Mouse (Mus musculus) embryonic facial prominence, embryonic 11.5 days (tissue): ENCODE data around the gene Sumf1. TPM values are rescaled to one million over a fixed set of nuclear protein-coding genes. Genes with fewer than 3 reads are reported as not detected.

Source experiments
- ATAC-seq: fragments of 200-750 bp; cut with Nextera tagmentation; replicated peaks from 2 replicates; pipeline ENCODE4 v1.8.0; 2017; ENCODE audit warnings: low read depth; ENCODE audit not compliant: insufficient number of reproducible peaks, low FRiP score, low TSS enrichment
- DNase-seq: peaks from one replicate; pipeline ENCODE4 v3.0.0-alpha.2; 2015; ENCODE audit warnings: low spot score
- H3K27ac ChIP-seq: fragments of 300-500 bp; sonication (generic); replicated peaks from 2 replicates; pipeline ENCODE4 v1.5.1; 2014; ENCODE audit warnings: mild to moderate bottlenecking, low read depth, low read length, control low read depth
- H3K27me3 ChIP-seq: fragments of 300-500 bp; sonication (generic); 2 replicates; pipeline ENCODE4 v1.6.1; 2014; ENCODE audit warnings: mild to moderate bottlenecking, low read length, moderate library complexity, mixed read lengths; ENCODE audit not compliant: control insufficient read depth, insufficient read depth
- H3K36me3 ChIP-seq: fragments of 300-500 bp; sonication (generic); replicated peaks from 2 replicates; pipeline ENCODE4 v1.6.1; 2014; ENCODE audit warnings: low read depth, mild to moderate bottlenecking, low read length, moderate library complexity, mixed read lengths; ENCODE audit not compliant: control insufficient read depth, insufficient read depth
- H3K4me1 ChIP-seq: fragments of 300-500 bp; sonication (generic); 2 replicates; pipeline ENCODE4 v1.6.1; 2014; ENCODE audit warnings: low read length, mixed read lengths; ENCODE audit not compliant: control insufficient read depth, insufficient read depth
- H3K4me2 ChIP-seq: fragments of 300-500 bp; sonication (generic); 2 replicates; pipeline ENCODE4 v1.6.1; 2014; ENCODE audit warnings: low read depth, mild to moderate bottlenecking, control low read depth, low read length, moderate library complexity
- H3K4me3 ChIP-seq: fragments of 300-500 bp; sonication (generic); 2 replicates; pipeline ENCODE4 v1.5.1; 2014; ENCODE audit warnings: low read depth, low read length, control low read depth
- H3K9ac ChIP-seq: fragments of 300-500 bp; sonication (generic); replicated peaks from 2 replicates; pipeline ENCODE4 v1.6.1; 2014; ENCODE audit warnings: mild to moderate bottlenecking, control low read depth, low read length
- H3K9me3 ChIP-seq: fragments of 300-500 bp; sonication (generic); replicated peaks from 2 replicates; pipeline ENCODE4 v1.6.1; 2016; ENCODE audit warnings: mild to moderate bottlenecking, low read length, inconsistent platforms, mixed read lengths; ENCODE audit not compliant: control insufficient read depth
- WGBS: fragments of 180-500 bp; shearing (Covaris S2); extraction: QIAGEN DNeasy Blood & Tissue Kit; methylation state at CpG from one replicate; pipeline ENCODE4 v1.1.7; 2014; 5-methylcytosine and 5-hydroxymethylcytosine counted together
- polyA plus RNA-seq: library from polyadenylated mRNA; unstranded; fragments of >200 nt; fragmentation: Nextera tagmentation; extraction: Ambion mirVana; gene quantifications from 2 replicates; pipeline ENCODE4 v1.2.1, GENCODE M21; 2014

The Sumf1 gene
- polyA plus RNA-seq, 1 experiment from 2014 or later, result 17.2 TPM

DNA sequence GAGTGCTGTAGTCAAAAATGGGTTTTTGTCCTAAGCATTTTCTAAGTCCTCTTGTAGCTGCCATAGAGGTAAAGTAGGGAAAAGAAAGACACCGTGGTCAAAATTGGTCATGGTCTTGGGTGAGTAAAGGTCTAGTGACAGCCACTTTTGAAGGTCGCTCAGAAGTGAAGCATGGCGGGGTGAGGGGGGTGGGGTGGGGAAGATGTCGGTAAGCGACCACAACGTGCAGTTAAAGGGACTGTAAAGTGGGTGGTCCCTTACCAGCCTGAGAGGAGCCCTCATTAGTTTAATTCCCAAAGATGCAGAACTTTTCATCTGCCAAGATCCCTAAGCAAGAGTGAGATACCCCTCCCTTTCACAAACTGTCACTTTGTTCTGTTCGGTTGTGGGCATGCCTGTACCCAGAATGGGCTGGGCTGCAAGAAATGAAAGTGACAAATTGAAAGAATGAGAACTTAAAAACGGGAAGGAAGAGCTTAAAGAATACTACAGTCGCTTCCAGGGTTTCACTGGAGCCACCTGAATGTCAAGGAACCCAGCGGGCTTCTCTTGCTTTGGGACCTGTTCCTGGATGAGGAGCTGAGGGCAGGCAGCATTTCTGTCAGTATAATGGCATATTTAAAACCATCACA lies 29.0 kb upstream of the Sumf1 start:
- Histone ChIP-seq H3K27me3 (no peaks in the 10 kb centered on the region), H3K9me3 (no peaks in the 10 kb centered on the region), H3K36me3 (no peaks in the 10 kb centered on the region), H3K27ac (no peak overlapping the region), H3K4me3 (peak overlapping the region; percentile 64), H3K9ac (peak overlapping the region; percentile 71; the same call in 1 of the 2 replicates), H3K4me1 (no peaks in the 10 kb centered on the region), H3K4me2 (peak overlapping the region; percentile 82)
- no peak for ATAC-seq
- WGBS, result 14% methylated on average over 10 of the region's 10 CpGs
- no peak for DNase-seq

DNA sequence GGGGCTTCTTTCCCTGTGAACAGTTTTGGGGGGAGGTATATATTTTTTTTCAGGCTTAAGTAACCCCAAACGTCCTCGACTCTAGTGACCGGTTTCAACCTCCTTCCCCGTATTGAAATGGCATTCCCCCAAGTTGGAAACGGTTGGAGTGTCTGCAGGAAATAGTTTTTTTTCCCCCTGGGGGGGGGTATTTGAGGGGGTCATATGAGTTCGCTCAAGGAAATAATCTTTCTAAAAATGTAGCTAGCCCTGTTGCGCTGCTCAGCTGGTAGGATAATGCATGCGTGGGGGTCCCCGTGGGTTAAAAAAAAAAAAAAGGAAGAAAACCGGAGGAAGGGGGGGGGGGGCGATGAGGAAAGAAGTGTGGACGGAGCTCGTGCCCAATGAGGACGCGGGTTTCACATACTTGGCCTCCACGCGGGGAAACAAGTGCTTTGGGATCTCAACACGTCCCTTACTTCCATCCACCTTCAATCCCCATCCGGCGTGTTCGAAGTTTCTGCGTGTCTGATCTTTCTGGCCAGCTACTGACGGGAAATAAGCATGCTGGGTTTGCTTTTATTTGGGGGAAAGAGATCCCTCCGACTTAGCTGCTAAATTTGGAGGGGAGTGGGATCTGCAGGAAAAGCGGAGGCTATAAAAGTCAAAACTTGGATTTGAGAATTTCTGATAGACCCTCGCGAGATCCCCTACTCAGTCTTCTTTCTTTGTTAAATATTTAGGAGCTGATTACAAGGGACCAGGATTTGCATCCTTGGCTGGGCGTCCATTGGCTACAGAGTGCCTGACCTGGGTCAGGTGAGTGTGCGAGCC lies 28.3 kb upstream of the Sumf1 start:
- H3K36me3 ChIP-seq, result no peaks in the 10 kb centered on the region
- H3K27me3 ChIP-seq, result no peaks in the 10 kb centered on the region
- 0 out of 2 replicates have a peak overlapping the region, but pooled peaks have one; percentile 54 for H3K27ac ChIP-seq
- peak overlapping the region; percentile 71 for H3K9ac ChIP-seq
- H3K9me3 ChIP-seq, result no peaks in the 10 kb centered on the region
- peak overlapping the region; percentile 64 for H3K4me3 ChIP-seq
- no peaks in the 10 kb centered on the region for H3K4me1 ChIP-seq
- WGBS, result under 1% methylated on average over 28 of the region's 29 CpGs
- ATAC-seq, result 0 out of 2 replicates have a peak, but pooled peaks have one; percentile 2
- DNase-seq, result peak; percentile 45
- peak overlapping the region; percentile 82 for H3K4me2 ChIP-seq

DNA sequence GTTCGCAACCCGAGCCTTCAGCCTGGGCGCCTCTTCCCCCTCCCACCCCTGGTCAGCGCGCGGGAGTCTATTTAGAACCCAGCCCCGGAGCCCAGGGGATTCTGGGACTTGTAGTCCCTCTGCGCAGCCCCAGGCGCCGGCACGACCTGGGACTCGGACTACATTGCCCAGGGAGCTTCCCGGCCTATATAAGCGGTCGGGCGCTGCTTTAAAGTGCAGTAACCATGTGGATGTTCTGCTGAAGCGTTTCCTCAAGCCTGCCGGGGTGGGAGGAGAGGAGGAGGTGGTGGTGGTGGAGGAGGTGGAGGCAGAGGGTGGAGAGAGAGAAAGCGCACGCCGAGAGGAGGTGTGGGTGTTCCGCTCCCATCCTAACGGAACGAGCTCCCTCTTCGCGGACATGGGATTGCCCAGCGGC lies 27.5 kb upstream of the Sumf1 start, which contains the start of gene Itpr1:
Gene Itpr1 (plus strand): TSS at position 216 of the 415 bp plus-strand sequence.
- Histone ChIP-seq H3K36me3 (no peaks in the 10 kb centered on the region), H3K27ac (peak within 1 kb of the TSS; percentile 54; the same call in 1 of the 2 replicates), H3K4me3 (peak within 1 kb of the TSS; percentile 64), H3K27me3 (no peaks in the 10 kb centered on the region), H3K9me3 (no peaks in the 10 kb centered on the region), H3K9ac (peak within 1 kb of the TSS; percentile 71), H3K4me2 (peak within 1 kb of the TSS; percentile 82), H3K4me1 (no peaks in the 10 kb centered on the region)
- under 1% methylated on average over 27 of the region's 27 CpGs for WGBS
- ATAC-seq (peak; percentile 100), DNase-seq (peak; percentile 98)

DNA sequence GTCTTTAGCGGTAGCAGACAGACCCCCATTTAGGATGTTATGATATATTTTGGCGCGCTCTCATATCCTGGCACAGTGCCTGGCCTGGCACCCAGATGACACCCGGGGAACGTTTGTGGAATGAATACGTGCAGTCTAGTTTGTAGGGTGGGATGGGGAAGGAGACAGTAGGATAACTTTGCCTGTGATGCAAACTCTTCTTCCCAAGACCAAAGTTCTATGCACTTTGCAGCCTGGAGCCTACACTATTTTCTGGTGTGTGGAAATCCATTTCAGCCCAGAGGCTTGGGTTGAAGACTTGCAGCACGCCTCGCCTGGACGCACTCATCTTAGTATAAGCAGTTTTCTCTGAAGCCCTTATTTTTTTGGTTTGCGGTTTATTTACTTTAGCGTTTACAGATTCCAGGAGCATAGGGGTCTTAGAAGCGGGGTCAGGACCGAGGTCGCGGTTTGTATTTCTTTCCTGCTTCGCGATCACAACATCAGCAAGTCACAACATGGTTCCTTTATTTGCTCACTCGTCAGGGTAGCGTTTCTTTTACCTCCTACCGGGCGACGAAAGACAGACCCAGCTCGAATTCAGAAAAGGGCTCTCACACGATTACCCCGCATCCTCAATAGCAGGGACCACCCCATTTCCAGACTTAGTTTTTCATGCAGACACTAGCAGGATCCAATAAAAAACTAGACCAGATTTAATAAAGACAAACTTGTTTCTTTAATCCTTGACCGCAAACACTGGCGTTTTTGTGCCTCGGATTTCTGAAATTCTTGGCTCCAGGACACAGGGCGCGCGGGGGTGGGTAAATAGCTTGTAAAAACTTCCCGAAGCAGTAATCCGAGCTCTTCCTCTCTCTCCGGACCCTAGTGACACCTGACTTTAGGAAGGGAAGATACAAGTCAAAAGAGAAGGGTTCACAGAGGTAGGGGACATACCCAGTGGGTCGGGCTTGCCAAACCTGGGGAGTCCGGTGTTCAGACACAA lies 26.8 kb upstream of the Sumf1 start:
- H3K9me3 ChIP-seq, result no peaks in the 10 kb centered on the region
- H3K27me3 ChIP-seq, result no peaks in the 10 kb centered on the region
- H3K9ac ChIP-seq, result peak overlapping the region; percentile 25
- peak overlapping the region; percentile 36 for H3K4me2 ChIP-seq
- peak; percentile 58 for DNase-seq
- 7% methylated on average over 36 of the region's 36 CpGs for WGBS
- H3K27ac ChIP-seq, result no peak overlapping the region
- H3K4me3 ChIP-seq, result peak overlapping the region; percentile 64
- no peaks in the 10 kb centered on the region for H3K36me3 ChIP-seq
- no peaks in the 10 kb centered on the region for H3K4me1 ChIP-seq
- peak; percentile 37; the same call in 1 of the 2 replicates for ATAC-seq

DNA sequence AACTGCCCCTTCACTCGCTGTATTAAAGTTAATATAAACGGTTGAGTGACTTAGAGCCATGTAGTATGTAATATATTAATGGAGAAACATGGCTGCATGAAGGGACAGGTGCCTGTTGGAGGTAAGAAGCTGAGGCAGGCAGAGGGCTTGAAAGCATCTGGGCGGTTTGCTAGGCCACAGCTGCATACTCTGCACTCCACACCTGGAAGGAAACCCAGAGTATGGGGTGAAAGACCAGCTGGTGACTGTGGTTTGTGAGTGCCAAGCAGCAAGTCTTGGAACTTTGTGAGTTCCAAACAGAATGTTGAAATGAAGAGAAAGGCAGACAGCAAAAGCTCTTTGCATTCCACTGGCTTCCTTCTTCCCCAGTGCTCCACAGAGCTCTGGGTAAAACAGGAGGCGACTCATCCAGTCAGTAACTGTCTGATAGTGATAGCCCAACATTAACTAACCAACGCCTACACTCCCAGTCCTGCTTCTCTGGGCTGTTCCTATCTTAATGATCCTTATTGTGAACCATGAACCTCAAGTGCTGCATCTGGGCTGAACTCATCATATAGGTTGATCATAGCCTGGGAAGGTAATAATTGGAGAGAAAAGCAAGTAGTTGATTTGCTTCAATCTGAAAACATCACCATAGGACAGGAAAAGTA lies 21.7 kb upstream of the Sumf1 start:
- H3K4me1 ChIP-seq, result no peaks in the 10 kb centered on the region
- DNase-seq, result no peak
- H3K36me3 ChIP-seq, result no peaks in the 10 kb centered on the region
- H3K4me3 ChIP-seq, result no peak overlapping the region
- no peak for ATAC-seq
- no peaks in the 10 kb centered on the region for H3K27me3 ChIP-seq
- H3K9me3 ChIP-seq, result no peaks in the 10 kb centered on the region
- H3K4me2 ChIP-seq, result no peak overlapping the region
- WGBS, result 82% methylated on average over 5 of the region's 5 CpGs
- no peak overlapping the region for H3K27ac ChIP-seq
- H3K9ac ChIP-seq, result no peak overlapping the region

DNA sequence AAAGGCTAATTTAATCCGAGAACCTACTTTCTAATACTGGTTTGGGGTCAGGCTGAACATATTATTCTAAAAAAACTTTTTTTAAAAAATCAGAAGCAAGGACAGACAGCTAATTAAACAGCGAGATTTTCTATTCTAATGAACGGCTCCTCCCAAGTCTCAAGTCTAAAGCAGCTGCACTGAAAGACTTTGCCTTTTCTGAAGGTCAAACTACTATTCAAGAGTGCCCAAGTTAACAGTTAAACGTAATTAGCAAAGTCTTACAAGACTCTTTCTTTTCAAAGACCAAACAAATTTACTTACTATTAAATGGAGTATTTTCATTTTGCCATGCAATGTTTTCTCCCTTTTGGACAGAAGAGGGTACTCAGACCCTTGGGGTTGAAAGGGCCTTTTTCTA lies 20.8 kb upstream of the Sumf1 start:
- Histone ChIP-seq H3K9me3 (no peaks in the 10 kb centered on the region), H3K4me2 (no peak overlapping the region), H3K27ac (no peak overlapping the region), H3K4me3 (no peak overlapping the region), H3K27me3 (no peaks in the 10 kb centered on the region), H3K36me3 (no peaks in the 10 kb centered on the region), H3K9ac (no peak overlapping the region), H3K4me1 (no peaks in the 10 kb centered on the region)
- 77% methylated on average over 4 of the region's 4 CpGs for WGBS
- DNase-seq (no peak), ATAC-seq (no peak)

DNA sequence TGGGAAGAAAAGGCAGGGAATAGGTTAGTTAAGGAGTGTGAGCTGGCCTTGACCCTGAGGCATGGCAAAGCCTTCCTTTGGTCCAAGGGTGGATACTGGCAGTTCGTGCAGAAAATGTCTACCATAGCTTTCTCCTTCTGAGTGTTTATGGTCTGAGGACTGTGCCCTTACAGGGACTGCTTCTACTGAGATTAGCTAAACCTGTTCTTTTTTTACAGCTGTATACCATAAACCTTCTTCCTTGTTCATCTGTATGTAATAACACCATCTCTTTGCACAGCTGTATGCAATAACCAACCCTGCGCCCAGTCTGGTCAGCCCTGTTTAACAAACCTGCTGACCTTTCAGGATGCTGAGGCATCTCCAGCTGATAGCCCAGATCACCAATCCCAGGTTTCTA lies 18.9 kb upstream of the Sumf1 start:
- Histone ChIP-seq H3K4me2 (no peak overlapping the region), H3K4me3 (no peak overlapping the region), H3K36me3 (no peaks in the 10 kb centered on the region), H3K9me3 (no peaks in the 10 kb centered on the region), H3K27me3 (no peaks in the 10 kb centered on the region), H3K4me1 (no peaks in the 10 kb centered on the region), H3K9ac (no peak overlapping the region), H3K27ac (no peak overlapping the region)
- ATAC-seq (no peak), DNase-seq (no peak)
- 88% methylated on average over 2 of the region's 2 CpGs for WGBS
